Mouse (Mus musculus): ENCODE data around the gene Gnaz. TPM values are rescaled to one million over a fixed set of nuclear protein-coding genes. Genes with fewer than 3 reads are reported as not detected.
A peak's percentile ranks its signal among the peaks of the same experiment; 100 is the strongest.

The Gnaz gene
- polyA plus RNA-seq (2016; fragmentation: Nextera tagmentation; extraction: Ambion mirVana): 26.6 and 33.9 TPM in 2 replicates

GRCm38 (mm10) chr10:74966850-74967451 lies at the start of gene Gnaz:
Gnaz (plus strand) TSS chr10:74967177.
- Histone ChIP-seq H3K27me3 (replicated peaks) (peaks cover 7% of the 10 kb centered on the region; the same call in 1 of the 2 replicates), H3K27ac (no peak within 1 kb of the TSS; the same call in 1 of the 2 replicates), H3K4me3 (peak within 1 kb of the TSS; percentile 64), H3K9me3 (no peaks in the 10 kb centered on the region), H3K36me3 (no peaks in the 10 kb centered on the region), H3K9ac (peak within 1 kb of the TSS; percentile 62), H3K4me1 (peaks cover 20% of the 10 kb centered on the region), H3K4me2 (replicated peaks) (peak within 1 kb of the TSS; percentile 93)
- under 1% methylated on average over 79 of the region's 83 CpGs for WGBS
- peak; percentile 96 for ATAC-seq (ENCODE audit: low FRiP score, low read depth)

GRCm38 (mm10) chr10:74919277-74919676 lies 47.7 kb upstream of the Gnaz start:
- no peak overlapping the region for H3K4me2 ChIP-seq (replicated peaks)
- no peak overlapping the region for H3K4me3 ChIP-seq
- H3K27ac ChIP-seq: no peak overlapping the region
- no peaks in the 10 kb centered on the region for H3K9me3 ChIP-seq
- no peaks in the 10 kb centered on the region for H3K36me3 ChIP-seq
- no peak for ATAC-seq (ENCODE audit: low FRiP score, low read depth)
- no peaks in the 10 kb centered on the region for H3K27me3 ChIP-seq (replicated peaks)
- H3K4me1 ChIP-seq: 0 out of 2 replicates have a peak, but pooled peaks cover 3% of the 10 kb centered on the region
- WGBS: 51% methylated on average over 5 of the region's 5 CpGs
- H3K9ac ChIP-seq: no peak overlapping the region

- 0 out of 2 replicates have a peak, but pooled peaks have one; percentile 38 for ATAC-seq (ENCODE audit: low FRiP score, low read depth)
- Histone ChIP-seq H3K9me3 (no peaks in the 10 kb centered on the region), H3K4me3 (no peak overlapping the region), H3K36me3 (no peaks in the 10 kb centered on the region), H3K4me1 (peaks cover 8% of the 10 kb centered on the region; the same call in 1 of the 2 replicates), H3K4me2 (replicated peaks) (no peak overlapping the region), H3K27me3 (replicated peaks) (no peaks in the 10 kb centered on the region), H3K9ac (no peak overlapping the region), H3K27ac (no peak overlapping the region)
- WGBS: 51% methylated on average over 17 of the region's 17 CpGs
Measured at GRCm38 (mm10) chr10:74920853-74921567, 46.0 kb upstream of the Gnaz start.

- no peaks in the 10 kb centered on the region for H3K27me3 ChIP-seq (replicated peaks)
- H3K4me3 ChIP-seq: no peak overlapping the region
- no peak overlapping the region for H3K4me2 ChIP-seq (replicated peaks)
- no peak overlapping the region for H3K27ac ChIP-seq
- WGBS: 85% methylated on average over 11 of the region's 11 CpGs
- H3K9me3 ChIP-seq: no peaks in the 10 kb centered on the region
- no peak for ATAC-seq (ENCODE audit: low FRiP score, low read depth)
- H3K36me3 ChIP-seq: no peaks in the 10 kb centered on the region
- peaks cover 8% of the 10 kb centered on the region; the same call in 1 of the 2 replicates for H3K4me1 ChIP-seq
- no peak overlapping the region for H3K9ac ChIP-seq
Measured at GRCm38 (mm10) chr10:74921614-74922013, 45.4 kb upstream of the Gnaz start.

- no peaks in the 10 kb centered on the region for H3K36me3 ChIP-seq
- no peak overlapping the region for H3K9ac ChIP-seq
- no peak overlapping the region for H3K4me3 ChIP-seq
- ATAC-seq (ENCODE audit: low FRiP score, low read depth): peak; percentile 10; the same call in 1 of the 2 replicates
- H3K4me2 ChIP-seq (replicated peaks): no peak overlapping the region
- WGBS: 69% methylated on average over 6 of the region's 6 CpGs
- H3K27ac ChIP-seq: no peak overlapping the region
- peaks cover 8% of the 10 kb centered on the region; the same call in 1 of the 2 replicates for H3K4me1 ChIP-seq
- H3K27me3 ChIP-seq (replicated peaks): no peaks in the 10 kb centered on the region
- no peaks in the 10 kb centered on the region for H3K9me3 ChIP-seq
Measured at GRCm38 (mm10) chr10:74922763-74923162, 44.2 kb upstream of the Gnaz start.

GRCm38 (mm10) chr10:74924274-74924673 lies 42.7 kb upstream of the Gnaz start:
- 93% methylated on average over 14 of the region's 14 CpGs for WGBS
- Histone ChIP-seq H3K4me3 (no peak overlapping the region), H3K36me3 (no peaks in the 10 kb centered on the region), H3K27me3 (replicated peaks) (no peaks in the 10 kb centered on the region), H3K9ac (no peak overlapping the region), H3K9me3 (no peaks in the 10 kb centered on the region), H3K4me1 (peaks cover 8% of the 10 kb centered on the region; the same call in 1 of the 2 replicates), H3K4me2 (replicated peaks) (no peak overlapping the region), H3K27ac (no peak overlapping the region)
- ATAC-seq (ENCODE audit: low FRiP score, low read depth): no peak

- Histone ChIP-seq H3K36me3 (no peaks in the 10 kb centered on the region), H3K9ac (0 out of 2 replicates have a peak overlapping the region, but pooled peaks have one; percentile 3), H3K27ac (no peak overlapping the region), H3K4me2 (replicated peaks) (peak overlapping the region; percentile 51), H3K27me3 (replicated peaks) (no peaks in the 10 kb centered on the region), H3K9me3 (no peaks in the 10 kb centered on the region), H3K4me3 (no peak overlapping the region), H3K4me1 (peaks cover 8% of the 10 kb centered on the region; the same call in 1 of the 2 replicates)
- ATAC-seq (ENCODE audit: low FRiP score, low read depth): no peak
- WGBS: 20% methylated on average over 21 of the region's 21 CpGs
Measured at GRCm38 (mm10) chr10:74925324-74925723, 41.7 kb upstream of the Gnaz start.

GRCm38 (mm10) chr10:74928276-74928675 lies 38.7 kb upstream of the Gnaz start:
- no peak overlapping the region for H3K27ac ChIP-seq
- H3K4me3 ChIP-seq: no peak overlapping the region
- H3K4me1 ChIP-seq: peaks cover 6% of the 10 kb centered on the region; the same call in 1 of the 2 replicates
- H3K9me3 ChIP-seq: no peaks in the 10 kb centered on the region
- H3K36me3 ChIP-seq: no peaks in the 10 kb centered on the region
- 87% methylated on average over 7 of the region's 7 CpGs for WGBS
- H3K4me2 ChIP-seq (replicated peaks): no peak overlapping the region
- ATAC-seq (ENCODE audit: low FRiP score, low read depth): no peak
- no peaks in the 10 kb centered on the region for H3K27me3 ChIP-seq (replicated peaks)
- no peak overlapping the region for H3K9ac ChIP-seq

GRCm38 (mm10) chr10:74929578-74929977 lies 37.4 kb upstream of the Gnaz start:
- Histone ChIP-seq H3K4me1 (peaks cover 6% of the 10 kb centered on the region; the same call in 1 of the 2 replicates), H3K27me3 (replicated peaks) (no peaks in the 10 kb centered on the region), H3K9ac (no peak overlapping the region), H3K27ac (no peak overlapping the region), H3K9me3 (no peaks in the 10 kb centered on the region), H3K4me3 (no peak overlapping the region), H3K36me3 (no peaks in the 10 kb centered on the region), H3K4me2 (replicated peaks) (no peak overlapping the region)
- ATAC-seq (ENCODE audit: low FRiP score, low read depth): no peak
- WGBS: 85% methylated on average over 6 of the region's 6 CpGs

GRCm38 (mm10) chr10:74930541-74930940 lies 36.4 kb upstream of the Gnaz start:
- Histone ChIP-seq H3K4me3 (no peak overlapping the region), H3K36me3 (no peaks in the 10 kb centered on the region), H3K9ac (no peak overlapping the region), H3K4me2 (replicated peaks) (no peak overlapping the region), H3K27me3 (replicated peaks) (no peaks in the 10 kb centered on the region), H3K9me3 (no peaks in the 10 kb centered on the region), H3K4me1 (0 out of 2 replicates have a peak, but pooled peaks cover 1% of the 10 kb centered on the region), H3K27ac (no peak overlapping the region)
- no peak for ATAC-seq (ENCODE audit: low FRiP score, low read depth)
- WGBS: 79% methylated on average over 3 of the region's 3 CpGs

GRCm38 (mm10) chr10:74931631-74932030 lies 35.3 kb upstream of the Gnaz start:
- Histone ChIP-seq H3K4me3 (no peak overlapping the region), H3K36me3 (no peaks in the 10 kb centered on the region), H3K9ac (no peak overlapping the region), H3K4me2 (replicated peaks) (no peak overlapping the region), H3K27me3 (replicated peaks) (no peaks in the 10 kb centered on the region), H3K27ac (no peak overlapping the region), H3K9me3 (no peaks in the 10 kb centered on the region), H3K4me1 (no peaks in the 10 kb centered on the region)
- no peak for ATAC-seq (ENCODE audit: low FRiP score, low read depth)
- WGBS: 86% methylated on average over 6 of the region's 6 CpGs

- no peak for ATAC-seq (ENCODE audit: low FRiP score, low read depth)
- H3K27me3 ChIP-seq (replicated peaks): no peaks in the 10 kb centered on the region
- no peaks in the 10 kb centered on the region for H3K9me3 ChIP-seq
- no peak overlapping the region for H3K9ac ChIP-seq
- no peaks in the 10 kb centered on the region for H3K36me3 ChIP-seq
- WGBS: 85% methylated on average over 6 of the region's 6 CpGs
- no peak overlapping the region for H3K4me2 ChIP-seq (replicated peaks)
- H3K4me1 ChIP-seq: no peaks in the 10 kb centered on the region
- H3K27ac ChIP-seq: no peak overlapping the region
- no peak overlapping the region for H3K4me3 ChIP-seq
Measured at GRCm38 (mm10) chr10:74932487-74932886, 34.5 kb upstream of the Gnaz start.

Measured in neural tube, embryonic 12.5 days (tissue).